Mouse (Mus musculus) stomach, embryonic 15.5 days (tissue): ENCODE data around the gene Krtap1-5. TPM values are rescaled to one million over a fixed set of nuclear protein-coding genes. Genes with fewer than 3 reads are reported as not detected.

Experiments used
- ATAC-seq: fragments of 200-750 bp; cut with Nextera tagmentation; 2 replicates; pipeline ENCODE4 v1.8.0; 2017; ENCODE audit warnings: low read depth, moderate number of reproducible peaks, moderate TSS enrichment; ENCODE audit not compliant: insufficient read depth, low FRiP score
- H3K27ac ChIP-seq: fragments of 300-500 bp; sonication (generic); 2 replicates; pipeline ENCODE4 v1.5.1; 2015; ENCODE audit warnings: mild to moderate bottlenecking, inconsistent platforms
- H3K27me3 ChIP-seq: fragments of 300-500 bp; sonication (generic); replicated peaks from 2 replicates; pipeline ENCODE4 v1.6.1; 2015; ENCODE audit warnings: inconsistent platforms
- H3K36me3 ChIP-seq: fragments of 300-500 bp; sonication (generic); 2 replicates; pipeline ENCODE4 v1.6.1; 2015; ENCODE audit warnings: inconsistent platforms
- H3K4me1 ChIP-seq: fragments of 300-500 bp; sonication (generic); 2 replicates; pipeline ENCODE4 v1.6.1; 2015; ENCODE audit warnings: inconsistent platforms
- H3K4me2 ChIP-seq: fragments of 300-500 bp; sonication (generic); 2 replicates; pipeline ENCODE4 v1.6.1; 2015; ENCODE audit warnings: mild to moderate bottlenecking, inconsistent platforms
- H3K4me3 ChIP-seq: fragments of 300-500 bp; sonication (generic); replicated peaks from 2 replicates; pipeline ENCODE4 v1.5.1; 2015; ENCODE audit warnings: inconsistent platforms
- H3K9ac ChIP-seq: fragments of 300-500 bp; sonication (generic); 2 replicates; pipeline ENCODE4 v1.6.1; 2015; ENCODE audit warnings: inconsistent platforms
- H3K9me3 ChIP-seq: fragments of 300-500 bp; sonication (generic); 2 replicates; pipeline ENCODE4 v1.6.1; 2016; ENCODE audit warnings: inconsistent platforms
- WGBS: fragments of 180-500 bp; shearing (Covaris S2); methylation state at CpG from one replicate; pipeline ENCODE4 v1.1.7; 2015; 5-methylcytosine and 5-hydroxymethylcytosine counted together
- polyA plus RNA-seq: library from polyadenylated mRNA; unstranded; fragments of >200 nt; fragmentation: Nextera tagmentation; extraction: Ambion mirVana; gene quantifications from 2 replicates; pipeline ENCODE4 v1.2.1, GENCODE M21; 2015

Gene Krtap1-5
- polyA plus RNA-seq, 1 experiment from 2014 or later: not detected

DNA sequence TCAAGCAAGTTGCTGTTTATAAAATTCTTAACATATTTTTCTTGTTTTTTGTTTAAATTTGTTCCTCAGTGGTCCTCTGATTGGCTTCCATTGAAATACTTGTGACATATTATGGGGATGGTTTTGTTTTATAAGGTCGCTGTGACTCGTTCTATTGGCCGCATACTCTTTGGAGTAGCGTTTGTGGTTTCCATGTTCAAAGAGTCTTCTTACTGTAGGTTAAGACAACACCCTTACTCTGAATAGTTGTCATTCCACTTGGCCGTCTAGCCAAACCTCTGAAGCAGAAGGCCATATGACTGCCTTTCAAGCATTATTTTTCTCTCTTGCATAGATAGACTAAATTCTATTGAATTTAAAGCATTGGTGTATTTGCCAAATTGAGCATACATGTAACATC, 235 bp upstream of the Krtap1-5 start:
- Histone ChIP-seq H3K27me3 (no peaks in the 10 kb centered on the region), H3K9ac (no peak overlapping the region), H3K4me3 (no peak overlapping the region), H3K36me3 (no peaks in the 10 kb centered on the region), H3K4me2 (no peak overlapping the region), H3K27ac (no peak overlapping the region), H3K4me1 (no peaks in the 10 kb centered on the region), H3K9me3 (no peaks in the 10 kb centered on the region)
- 92% methylated on average over 5 of the region's 5 CpGs for WGBS
- no peak for ATAC-seq

DNA sequence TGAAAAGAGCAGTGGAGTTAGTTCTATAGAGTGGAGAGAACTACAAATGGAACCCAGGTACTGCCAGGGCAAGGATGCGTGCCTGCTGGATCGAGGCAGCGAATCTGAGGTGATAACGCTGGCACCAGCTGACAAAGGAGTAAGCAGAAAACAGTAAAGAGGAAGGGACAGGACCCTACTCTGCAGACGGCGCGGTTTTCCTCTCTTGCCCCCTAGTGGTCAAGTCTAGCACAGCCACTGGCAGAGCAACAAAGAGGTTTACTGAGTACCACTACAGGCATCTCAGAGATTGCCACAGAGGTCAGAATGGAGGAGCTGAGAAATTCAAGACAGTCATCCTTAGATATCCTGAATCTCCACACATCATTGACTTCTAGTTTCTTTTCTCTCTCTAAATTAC, 6.7 kb downstream of the Krtap1-5 start:
- 2% methylated on average over 7 of the region's 7 CpGs for WGBS
- H3K9me3 ChIP-seq: no peaks in the 10 kb centered on the region
- no peaks in the 10 kb centered on the region for H3K36me3 ChIP-seq
- peak overlapping the region; percentile 45; the same call in 1 of the 2 replicates for H3K4me2 ChIP-seq
- H3K27me3 ChIP-seq: no peaks in the 10 kb centered on the region
- ATAC-seq: no peak
- H3K9ac ChIP-seq: no peak overlapping the region
- H3K27ac ChIP-seq: no peak overlapping the region
- no peak overlapping the region for H3K4me3 ChIP-seq
- no peaks in the 10 kb centered on the region for H3K4me1 ChIP-seq

DNA sequence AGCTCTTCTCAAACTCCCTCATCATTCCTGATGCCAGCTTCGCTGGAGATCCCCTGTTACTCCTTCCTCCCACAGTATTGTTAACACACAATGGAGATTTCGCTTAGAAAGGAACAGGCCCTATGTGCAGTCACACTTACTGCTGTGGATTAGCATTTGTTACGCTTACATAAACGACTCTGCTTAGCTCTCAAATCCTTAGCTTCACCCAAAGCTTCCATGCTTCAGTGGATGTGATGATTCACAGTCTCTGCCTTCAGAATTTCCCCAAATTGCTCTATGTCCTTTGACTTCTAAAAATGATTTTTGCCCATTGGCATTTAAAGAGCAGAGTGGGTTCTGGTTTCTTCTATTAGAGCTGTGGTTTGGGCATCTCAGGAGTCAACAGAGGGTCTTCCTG, 7.7 kb downstream of the Krtap1-5 start:
- H3K27ac ChIP-seq: no peak overlapping the region
- ATAC-seq: no peak
- H3K9ac ChIP-seq: no peak overlapping the region
- 66% methylated on average over 4 of the region's 4 CpGs for WGBS
- no peaks in the 10 kb centered on the region for H3K36me3 ChIP-seq
- no peak overlapping the region for H3K4me3 ChIP-seq
- H3K4me2 ChIP-seq: no peak overlapping the region
- H3K4me1 ChIP-seq: no peaks in the 10 kb centered on the region
- no peaks in the 10 kb centered on the region for H3K27me3 ChIP-seq
- no peaks in the 10 kb centered on the region for H3K9me3 ChIP-seq

DNA sequence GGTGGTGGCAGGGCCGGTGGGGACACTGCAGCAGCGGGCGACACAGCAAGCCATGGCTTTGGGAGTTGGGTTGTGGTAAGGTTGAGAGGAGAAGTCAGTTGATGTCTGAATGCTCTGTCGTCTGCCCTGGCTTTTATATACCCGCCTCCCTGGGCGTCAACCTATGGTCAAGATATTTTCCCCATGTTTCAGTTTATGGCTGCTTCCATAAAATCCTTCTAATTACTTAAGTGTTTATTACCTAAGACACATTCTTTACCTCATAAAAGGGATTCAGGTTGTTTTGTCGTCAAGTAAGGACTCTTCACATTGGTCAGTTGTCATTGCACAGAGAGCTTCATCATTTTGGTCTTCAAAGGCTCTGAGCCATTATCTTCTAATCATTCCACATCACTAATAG, 14.3 kb downstream of the Krtap1-5 start, which contains the start of gene Krtap3-1:
Gene Krtap3-1, minus strand, starts transcription at position 101 of the 400 bp plus-strand sequence.
- H3K36me3 ChIP-seq: no peaks in the 10 kb centered on the region

DNA sequence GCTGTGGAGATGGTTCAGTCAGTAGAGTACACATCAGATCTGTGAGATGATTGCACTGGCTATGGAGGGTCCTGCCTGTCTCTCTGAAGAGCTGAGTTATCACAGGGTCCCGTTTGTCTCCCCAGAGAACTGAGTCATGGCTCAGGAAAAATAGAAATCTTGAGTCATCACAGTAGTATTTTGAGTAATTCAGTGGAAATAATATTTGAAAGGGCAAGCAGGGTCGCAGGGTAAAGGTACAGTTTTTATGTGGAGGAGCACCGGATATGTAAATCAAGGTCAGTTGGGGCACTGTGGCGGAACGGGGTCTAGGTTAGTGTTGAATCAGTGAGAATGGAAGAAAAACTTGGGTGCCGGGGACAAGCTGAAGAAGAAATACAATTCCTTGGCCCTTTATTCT, 18.2 kb downstream of the Krtap1-5 start:
- Histone ChIP-seq H3K4me2 (no peak overlapping the region), H3K4me3 (no peak overlapping the region), H3K27me3 (no peaks in the 10 kb centered on the region), H3K9ac (no peak overlapping the region), H3K9me3 (no peaks in the 10 kb centered on the region), H3K4me1 (no peaks in the 10 kb centered on the region), H3K27ac (no peak overlapping the region), H3K36me3 (no peaks in the 10 kb centered on the region)
- ATAC-seq: no peak
- WGBS: 78% methylated on average over 6 of the region's 6 CpGs

More for the DNA sequence above, 14.3 kb downstream of the Krtap1-5 start, which contains the start of gene Krtap3-1:
- H3K27ac ChIP-seq: no peak within 1 kb of the TSS
- no peaks in the 10 kb centered on the region for H3K9me3 ChIP-seq
- H3K4me1 ChIP-seq: no peaks in the 10 kb centered on the region
- 85% methylated on average over 7 of the region's 7 CpGs for WGBS
- ATAC-seq: no peak
- no peaks in the 10 kb centered on the region for H3K27me3 ChIP-seq
- no peak within 1 kb of the TSS for H3K4me3 ChIP-seq
- H3K4me2 ChIP-seq: no peak within 1 kb of the TSS
- H3K9ac ChIP-seq: no peak within 1 kb of the TSS

DNA sequence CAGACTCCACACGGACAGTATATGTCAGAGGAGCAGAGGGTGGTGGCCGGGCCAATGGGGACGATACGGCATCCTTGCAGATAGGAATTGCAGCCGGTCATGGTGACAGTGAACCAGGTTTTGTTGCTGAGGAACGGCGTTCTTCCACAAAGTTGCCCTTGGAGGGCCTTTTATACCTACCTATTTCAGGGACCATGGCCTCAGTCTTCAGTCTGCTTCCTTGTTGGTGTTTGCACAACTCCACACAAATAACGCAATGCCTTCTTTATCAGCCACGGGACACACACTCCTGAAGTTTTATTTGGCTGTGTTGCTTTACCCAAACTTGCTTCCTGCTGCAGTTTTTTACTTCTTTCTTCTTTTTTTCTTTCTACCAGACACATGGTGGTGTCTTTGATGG, 21.4 kb downstream of the Krtap1-5 start, which contains the start of gene Gm11939:
Gene Gm11939, minus strand, starts transcription at position 101 of the 400 bp plus-strand sequence.
- no peaks in the 10 kb centered on the region for H3K4me1 ChIP-seq
- no peak within 1 kb of the TSS for H3K4me3 ChIP-seq
- no peak within 1 kb of the TSS for H3K4me2 ChIP-seq
- no peaks in the 10 kb centered on the region for H3K27me3 ChIP-seq
- no peaks in the 10 kb centered on the region for H3K36me3 ChIP-seq
- WGBS: 83% methylated on average over 9 of the region's 9 CpGs
- no peak for ATAC-seq
- no peak within 1 kb of the TSS for H3K27ac ChIP-seq
- H3K9me3 ChIP-seq: no peaks in the 10 kb centered on the region
- no peak within 1 kb of the TSS for H3K9ac ChIP-seq

DNA sequence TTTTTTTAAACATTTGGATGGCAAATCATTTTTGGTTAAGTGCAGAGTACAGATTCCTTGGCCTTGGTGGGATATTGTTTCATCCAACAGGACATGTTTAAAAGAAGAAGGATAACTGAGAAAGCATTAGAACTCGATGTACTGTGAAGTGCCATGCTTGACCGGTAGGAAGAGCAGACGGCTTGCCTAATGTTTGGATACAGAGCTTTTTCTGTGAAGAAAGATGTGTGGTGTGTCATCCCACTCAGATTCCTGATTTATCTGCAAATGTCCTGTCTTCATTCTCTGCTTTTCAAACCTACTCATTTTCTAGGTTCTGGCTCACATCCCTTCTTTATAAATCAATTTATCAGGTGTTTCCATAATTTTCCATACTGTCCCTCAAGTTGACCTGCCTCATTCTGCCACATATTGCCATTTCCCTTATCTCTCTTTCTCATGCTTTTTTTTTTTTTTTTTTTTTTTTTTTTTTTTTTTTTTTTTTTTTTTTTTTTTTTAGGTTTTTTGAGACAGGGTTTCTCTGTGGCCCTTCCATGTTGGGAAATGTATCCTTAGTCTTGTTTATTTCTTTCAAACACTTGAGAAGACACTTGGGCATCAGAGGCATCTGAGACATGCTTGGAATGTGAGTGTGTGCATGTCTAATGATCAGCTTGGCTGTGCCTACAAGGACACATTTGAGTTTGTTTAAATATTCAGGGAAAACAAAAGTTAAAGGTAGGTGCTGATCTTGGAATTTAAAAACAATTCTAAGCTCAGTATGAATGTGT, 22.7 kb downstream of the Krtap1-5 start:
- H3K9ac ChIP-seq: no peak overlapping the region
- no peak overlapping the region for H3K4me3 ChIP-seq
- no peaks in the 10 kb centered on the region for H3K4me1 ChIP-seq
- no peaks in the 10 kb centered on the region for H3K36me3 ChIP-seq
- no peaks in the 10 kb centered on the region for H3K9me3 ChIP-seq
- ATAC-seq: no peak
- WGBS: 57% methylated on average over 3 of the region's 3 CpGs
- H3K27ac ChIP-seq: no peak overlapping the region
- no peaks in the 10 kb centered on the region for H3K27me3 ChIP-seq
- H3K4me2 ChIP-seq: no peak overlapping the region

DNA sequence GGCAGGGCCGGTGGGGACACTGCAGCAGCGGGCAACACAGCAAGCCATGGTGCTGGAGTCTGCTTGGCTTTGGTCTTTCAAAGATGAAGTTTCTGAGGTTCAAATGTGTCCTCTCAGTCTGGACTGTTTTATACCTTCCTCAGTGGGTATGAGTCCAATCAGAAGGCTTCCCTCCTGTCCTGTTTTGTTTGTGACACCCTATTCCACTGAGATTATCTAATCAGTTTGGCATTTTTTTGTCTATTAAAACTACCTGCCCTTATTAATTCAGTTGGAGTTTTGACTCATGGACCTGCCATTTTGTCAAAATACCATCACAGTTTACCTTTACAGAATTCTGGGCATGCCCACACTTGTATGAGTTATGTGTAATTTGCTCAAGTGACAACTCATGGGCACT, 24.1 kb downstream of the Krtap1-5 start, which contains the start of gene Krtap3-2:
Gene Krtap3-2, minus strand, starts transcription at position 101 of the 400 bp plus-strand sequence.
- Histone ChIP-seq H3K9ac (no peak within 1 kb of the TSS), H3K36me3 (no peaks in the 10 kb centered on the region), H3K27ac (no peak within 1 kb of the TSS), H3K4me1 (no peaks in the 10 kb centered on the region), H3K4me2 (no peak within 1 kb of the TSS), H3K9me3 (no peaks in the 10 kb centered on the region), H3K27me3 (no peaks in the 10 kb centered on the region), H3K4me3 (no peak within 1 kb of the TSS)
- 84% methylated on average over 2 of the region's 2 CpGs for WGBS
- no peak for ATAC-seq

DNA sequence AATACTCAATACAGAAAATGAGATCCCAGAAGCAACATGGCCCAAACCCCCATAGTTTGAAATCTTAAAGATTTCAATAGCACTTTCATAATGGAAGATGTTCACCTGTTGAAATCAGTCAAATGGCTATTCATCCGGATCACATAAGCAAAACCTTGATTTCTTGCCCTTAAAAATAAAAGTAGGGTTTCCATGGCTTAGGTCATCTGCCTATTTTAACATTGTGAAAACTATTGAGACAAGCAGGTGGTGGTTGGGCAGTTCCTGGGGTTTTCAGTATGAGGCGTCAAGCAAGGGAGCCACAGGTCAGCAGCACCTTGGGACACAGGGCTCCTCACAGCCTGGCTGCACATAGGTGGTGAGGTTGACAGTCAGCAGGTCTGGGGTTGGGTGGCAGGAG, 24.6 kb downstream of the Krtap1-5 start:
- Histone ChIP-seq H3K36me3 (no peaks in the 10 kb centered on the region), H3K27ac (no peak overlapping the region), H3K4me1 (no peaks in the 10 kb centered on the region), H3K9me3 (no peaks in the 10 kb centered on the region), H3K9ac (no peak overlapping the region), H3K4me3 (no peak overlapping the region), H3K27me3 (no peaks in the 10 kb centered on the region), H3K4me2 (no peak overlapping the region)
- no peak for ATAC-seq
- WGBS: 89% methylated on average over 2 of the region's 2 CpGs

DNA sequence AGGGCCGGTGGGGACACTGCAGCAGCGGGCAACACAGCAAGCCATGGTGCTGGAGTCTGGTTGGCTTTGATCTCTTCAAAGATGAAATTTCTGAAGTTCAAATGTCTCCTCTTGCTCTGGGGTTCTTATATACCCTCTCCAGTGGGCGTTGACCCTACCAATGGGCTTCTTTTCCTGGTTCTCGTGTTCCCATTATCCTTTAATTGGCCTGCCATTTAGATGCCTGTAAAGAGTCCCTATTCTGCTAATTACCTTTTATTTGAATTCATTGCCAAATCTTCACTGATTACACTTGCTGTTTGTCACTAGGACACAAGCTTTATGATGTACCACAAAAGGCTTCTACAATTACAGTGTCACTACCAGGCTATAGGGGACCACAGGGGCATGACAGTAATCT, 30.1 kb downstream of the Krtap1-5 start, which contains the start of gene Krtap3-3:
Gene Krtap3-3, minus strand, starts transcription at position 101 of the 400 bp plus-strand sequence.
- no peak for ATAC-seq
- Histone ChIP-seq H3K9me3 (no peaks in the 10 kb centered on the region), H3K4me2 (no peak within 1 kb of the TSS), H3K4me3 (no peak within 1 kb of the TSS), H3K27me3 (no peaks in the 10 kb centered on the region), H3K4me1 (no peaks in the 10 kb centered on the region), H3K36me3 (no peaks in the 10 kb centered on the region), H3K9ac (no peak within 1 kb of the TSS), H3K27ac (no peak within 1 kb of the TSS)
- 65% methylated on average over 4 of the region's 4 CpGs for WGBS

DNA sequence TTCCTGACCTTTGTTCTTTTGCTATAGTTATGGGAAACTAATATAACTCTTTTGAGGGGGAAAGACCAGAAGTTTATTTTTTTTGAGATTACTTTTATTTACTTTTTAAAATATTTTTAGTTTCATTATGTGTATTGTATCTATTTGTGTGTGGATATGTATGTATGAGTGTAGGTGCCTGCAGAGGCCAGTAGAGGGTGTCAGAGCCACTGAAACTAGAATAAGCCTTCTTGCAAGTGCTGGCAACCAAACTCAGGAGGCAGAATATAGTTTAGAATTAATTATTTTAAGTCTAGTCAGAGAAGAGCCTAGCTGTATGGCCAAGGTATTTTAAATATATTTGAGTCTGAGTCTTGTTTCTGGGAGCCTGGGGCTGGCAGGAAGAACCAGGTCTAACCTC, 32.9 kb downstream of the Krtap1-5 start:
- no peak overlapping the region for H3K4me2 ChIP-seq
- H3K9me3 ChIP-seq: no peaks in the 10 kb centered on the region
- ATAC-seq: no peak

DNA sequence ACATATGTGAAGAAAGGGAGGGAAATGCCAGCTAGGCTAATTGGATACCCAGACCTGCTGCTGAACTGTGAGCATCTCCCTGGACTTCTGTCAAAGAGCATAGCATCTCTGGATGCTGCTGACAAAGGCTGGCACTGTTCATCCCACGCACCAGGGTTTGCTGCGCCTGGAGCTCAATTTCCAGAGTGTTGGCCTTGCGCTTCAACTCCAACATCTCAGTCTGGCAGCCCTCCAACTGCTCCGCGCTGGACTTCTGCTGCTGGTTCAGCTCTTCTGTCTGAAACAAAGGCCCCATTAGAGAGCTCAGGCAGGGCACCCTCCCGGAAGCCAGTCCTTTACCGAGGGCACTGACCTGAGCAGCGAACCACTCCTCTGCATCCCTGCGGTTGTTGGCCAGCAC, 41.1 kb downstream of the Krtap1-5 start:
- H3K4me1 ChIP-seq: no peaks in the 10 kb centered on the region
- no peak overlapping the region for H3K27ac ChIP-seq
- H3K9ac ChIP-seq: no peak overlapping the region
- no peak overlapping the region for H3K4me3 ChIP-seq
- H3K36me3 ChIP-seq: no peaks in the 10 kb centered on the region
- ATAC-seq: no peak
- H3K4me2 ChIP-seq: no peak overlapping the region
- no peaks in the 10 kb centered on the region for H3K27me3 ChIP-seq
- no peaks in the 10 kb centered on the region for H3K9me3 ChIP-seq
- WGBS: 64% methylated on average over 9 of the region's 9 CpGs

More for the DNA sequence above, 32.9 kb downstream of the Krtap1-5 start:
- Histone ChIP-seq H3K36me3 (no peaks in the 10 kb centered on the region), H3K27ac (no peak overlapping the region), H3K27me3 (no peaks in the 10 kb centered on the region), H3K9ac (no peak overlapping the region), H3K4me3 (no peak overlapping the region), H3K4me1 (no peaks in the 10 kb centered on the region)
